Mouse (Mus musculus): ENCODE results near the gene Atp4b.

GRCm38 (mm10) chr8:13419111-13419639 lies 22.6 kb upstream of the Atp4b start:
- TF ChIP-seq POLR2A (IDR thresholded peaks at IDR 0.05; ENCODE audit: low read depth, low read length) (no peak), CTCF (conservative IDR thresholded peaks at IDR 0.05; ENCODE audit: insufficient read depth, insufficient read length, low read depth, low read length) (no peak)
